Comparison of ENCODE assay signal across 8 mouse cellular contexts in the genomic region with DNA sequence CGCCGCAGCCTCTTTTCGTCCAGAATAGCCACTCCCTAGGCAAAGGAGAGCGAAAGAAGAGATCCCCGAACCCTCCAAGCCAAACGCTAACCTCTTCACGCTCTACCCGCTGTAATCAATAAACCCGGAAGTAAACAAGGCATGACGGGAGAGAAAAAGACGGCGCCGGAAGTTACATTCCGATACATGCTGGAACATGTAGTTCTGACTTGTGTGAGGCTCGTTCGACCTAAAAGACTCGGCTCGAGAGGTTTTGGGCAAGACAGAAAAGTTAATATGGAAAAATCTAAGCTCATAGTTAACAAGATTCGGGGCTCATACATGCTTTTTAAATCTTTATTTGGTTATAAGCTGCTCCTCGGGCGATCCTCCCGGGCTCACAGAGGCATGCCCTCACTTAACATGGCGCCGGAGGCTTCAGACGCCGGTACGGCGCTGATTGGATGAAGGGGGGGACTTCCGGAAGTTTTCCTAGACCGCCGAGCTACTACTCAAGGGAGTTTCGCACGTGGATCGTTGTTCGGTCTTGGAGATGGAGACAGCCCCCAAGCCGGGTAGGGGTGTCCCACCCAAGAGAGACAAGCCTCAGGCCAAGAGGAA. TPM values are rescaled to one million over a fixed set of nuclear protein-coding genes. Genes with fewer than 3 reads are reported as not detected.
DNase-seq lines count a peak whose midpoint lies in the region; ATAC-seq lines count a peak whose summit lies in the region.

A gene (minus strand): TSS at position 138 of the 600 bp plus-strand sequence.
A gene (plus strand): TSS at position 455 of the 600 bp plus-strand sequence.

- H3K36me3 ChIP-seq in hindbrain, embryonic 11.5 days (ENCODE audit: control insufficient read depth, insufficient read depth, low read length), result peaks cover 8% of the 10 kb centered on the region; the same call in 1 of the 2 replicates
- H3K36me3 ChIP-seq in lung, embryonic 16.5 days (ENCODE audit: control insufficient read depth, insufficient read depth, low read length), result peaks cover 29% of the 10 kb centered on the region

- under 1% methylated on average over 36 of the region's 36 CpGs for WGBS in hindbrain, embryonic 11.5 days
- under 1% methylated on average over 36 of the region's 36 CpGs for WGBS in lung, embryonic 16.5 days

- H3K9me3 ChIP-seq in hindbrain, embryonic 11.5 days (ENCODE audit: control insufficient read depth, low read length), result no peaks in the 10 kb centered on the region
- H3K9me3 ChIP-seq in lung, embryonic 16.5 days (ENCODE audit: control insufficient read depth, low read length), result no peaks in the 10 kb centered on the region

- peak within 1 kb of the TSS; percentile 94 for H3K4me2 ChIP-seq in hindbrain, embryonic 11.5 days (replicated peaks; ENCODE audit: low read depth, low read length)
- H3K4me2 ChIP-seq in lung, embryonic 16.5 days (ENCODE audit: low read depth, low read length), result peak within 1 kb of the TSS; percentile 76

- H3K4me1 ChIP-seq in hindbrain, embryonic 11.5 days (replicated peaks; ENCODE audit: control insufficient read depth, insufficient read depth, low read length), result peaks cover 13% of the 10 kb centered on the region
- H3K4me1 ChIP-seq in lung, embryonic 16.5 days (replicated peaks; ENCODE audit: control insufficient read depth, insufficient read depth, low read length), result peaks cover 17% of the 10 kb centered on the region

- H3K27me3 ChIP-seq in hindbrain, embryonic 11.5 days (ENCODE audit: control insufficient read depth, insufficient read depth, low read length), result no peaks in the 10 kb centered on the region
- H3K27me3 ChIP-seq in lung, embryonic 16.5 days (ENCODE audit: control insufficient read depth, insufficient read depth, low read depth, low read length), result no peaks in the 10 kb centered on the region

- ATAC-seq in hindbrain, embryonic 11.5 days (ENCODE audit: low FRiP score), result peak; percentile 90
- ATAC-seq in lung, embryonic 16.5 days (ENCODE audit: low read depth), result peak; percentile 91

- H3K27ac ChIP-seq in hindbrain, embryonic 11.5 days (ENCODE audit: low read depth, low read length), result 0 out of 2 replicates have a peak within 1 kb of the TSS, but pooled peaks have one; percentile 20
- no peak within 1 kb of the TSS for H3K27ac ChIP-seq in lung, embryonic 16.5 days (ENCODE audit: low read length)

- peak; percentile 91 for DNase-seq in NIH3T3 (ENCODE audit: low read depth)
- DNase-seq in cerebellum, postnatal 10 days, result peak; percentile 91 to 93
- DNase-seq in frontal cortex, adult 2 months (ENCODE audit: extremely low spot score in 1 of 2, low spot score in 1 of 2), result peak; percentile 83 to 95
- peak; percentile 91 for DNase-seq in hindbrain, embryonic 11.5 days (ENCODE audit: low spot score)
- peak; percentile 89 for DNase-seq in layer of hippocampus, adult 9-11 months
- peak; percentile 72 for DNase-seq in ovary, postnatal 10 days (ENCODE audit: low spot score)
- DNase-seq in thymus, postnatal 10 days (ENCODE audit: low spot score in 2 of 2), result peak; percentile 74 to 85

- peak within 1 kb of the TSS; percentile 84 for H3K9ac ChIP-seq in hindbrain, embryonic 11.5 days (ENCODE audit: low read depth, low read length)
- H3K9ac ChIP-seq in lung, embryonic 16.5 days (ENCODE audit: low read length), result peak within 1 kb of the TSS; percentile 85

- H3K4me3 ChIP-seq in hindbrain, embryonic 11.5 days (ENCODE audit: low read depth, low read length), result peak within 1 kb of the TSS; percentile 91
- peak within 1 kb of the TSS; percentile 89 for H3K4me3 ChIP-seq in lung, embryonic 16.5 days (ENCODE audit: low read length)

RNA-seq across cellular contexts. Expression of the first gene that starts in this region (rescaled TPM):
- polyA plus RNA-seq in frontal cortex, adult 2 months (2012; rRNA removed), result 101 and 130 TPM in 2 replicates
- 201 and 205 TPM in 2 replicates for polyA plus RNA-seq in hindbrain, embryonic 11.5 days (2014; fragmentation: Nextera tagmentation; extraction: Ambion mirVana)
- 143 and 151 TPM in 2 replicates for polyA plus RNA-seq in lung, embryonic 16.5 days (2015; fragmentation: Nextera tagmentation; extraction: Ambion mirVana)

RNA-seq across cellular contexts. Expression of the second gene that starts in this region (rescaled TPM):
- polyA plus RNA-seq in frontal cortex, adult 2 months (2012; rRNA removed), result 13.3 and 13.7 TPM in 2 replicates
- 26.8 and 29.4 TPM in 2 replicates for polyA plus RNA-seq in hindbrain, embryonic 11.5 days (2014; fragmentation: Nextera tagmentation; extraction: Ambion mirVana)
- 20.2 and 20.6 TPM in 2 replicates for polyA plus RNA-seq in lung, embryonic 16.5 days (2015; fragmentation: Nextera tagmentation; extraction: Ambion mirVana)
